Mouse (Mus musculus): ENCODE measurements at regions not wholly inside any gene's neighbourhood (a gene's known extent, or its start where the extent isn't known, plus 50 kb on each side); places are given as distances from the start of the nearest gene placed in this dataset.

DNA sequence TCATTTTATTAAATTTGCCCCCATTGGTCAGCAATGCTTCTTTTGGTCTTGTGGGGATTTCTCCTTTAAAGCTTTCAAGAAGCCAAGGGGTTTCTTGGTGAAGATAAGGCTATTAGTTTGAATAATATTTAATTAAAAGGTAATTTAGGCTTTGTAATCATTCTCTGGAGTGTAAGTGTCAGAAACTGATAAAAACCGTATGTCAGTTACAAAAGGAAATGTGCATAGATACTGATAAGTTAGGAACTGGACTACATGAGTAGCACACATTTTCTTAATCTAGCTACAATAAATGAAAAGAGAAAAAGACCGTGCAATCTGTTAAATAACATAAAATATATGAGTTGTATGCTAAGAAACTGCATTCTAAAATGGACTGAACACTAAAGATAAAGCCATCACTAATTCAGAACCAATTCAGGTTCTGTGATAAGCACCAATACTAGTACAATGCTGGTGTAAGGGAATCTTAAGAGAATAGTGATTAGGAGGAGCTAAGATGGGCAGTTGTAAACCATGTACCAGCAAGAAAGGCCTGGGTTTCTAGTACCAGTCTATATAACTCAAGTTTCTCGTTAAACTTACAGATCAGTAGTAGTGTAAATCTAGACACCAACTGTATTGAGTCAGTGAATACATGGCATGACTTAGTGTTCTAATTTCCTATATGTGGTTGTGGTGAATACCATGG lies 416.5 kb upstream of the Cdh9 start:
- no peaks in the 10 kb centered on the region for H3K27me3 ChIP-seq (ENCODE audit: insufficient read depth, low read length)
- H3K4me3 ChIP-seq (replicated peaks; ENCODE audit: low read length): no peak overlapping the region
- no peaks in the 10 kb centered on the region for H3K36me3 ChIP-seq (ENCODE audit: insufficient read depth, low read length)
- TF ChIP-seq POU5F1 (IDR thresholded peaks at IDR 0.05; ENCODE audit: borderline replicate concordance, low read length): no peak
- no peak for TF ChIP-seq NANOG (IDR thresholded peaks at IDR 0.05; ENCODE audit: borderline replicate concordance, low read length)
- no peak for TF ChIP-seq CTCF (conservative IDR thresholded peaks at IDR 0.05; ENCODE audit: low read length)
- no peaks in the 10 kb centered on the region for H3K4me1 ChIP-seq (replicated peaks; ENCODE audit: low read depth, low read length)
- no peaks in the 10 kb centered on the region for H3K9me3 ChIP-seq (ENCODE audit: low read length)

GRCm38 (mm10) chr15:16312721-16313120 lies 415.8 kb upstream of the Cdh9 start:
- no peak for TF ChIP-seq POU5F1 (IDR thresholded peaks at IDR 0.05; ENCODE audit: borderline replicate concordance, low read length)
- no peak for TF ChIP-seq CTCF (conservative IDR thresholded peaks at IDR 0.05; ENCODE audit: low read length)
- no peak for TF ChIP-seq NANOG (IDR thresholded peaks at IDR 0.05; ENCODE audit: borderline replicate concordance, low read length)
- Histone ChIP-seq H3K36me3 (ENCODE audit: insufficient read depth, low read length) (no peaks in the 10 kb centered on the region), H3K4me1 (replicated peaks; ENCODE audit: low read depth, low read length) (no peaks in the 10 kb centered on the region), H3K9me3 (ENCODE audit: low read length) (no peaks in the 10 kb centered on the region), H3K27me3 (ENCODE audit: insufficient read depth, low read length) (no peaks in the 10 kb centered on the region), H3K4me3 (replicated peaks; ENCODE audit: low read length) (no peak overlapping the region)

DNA sequence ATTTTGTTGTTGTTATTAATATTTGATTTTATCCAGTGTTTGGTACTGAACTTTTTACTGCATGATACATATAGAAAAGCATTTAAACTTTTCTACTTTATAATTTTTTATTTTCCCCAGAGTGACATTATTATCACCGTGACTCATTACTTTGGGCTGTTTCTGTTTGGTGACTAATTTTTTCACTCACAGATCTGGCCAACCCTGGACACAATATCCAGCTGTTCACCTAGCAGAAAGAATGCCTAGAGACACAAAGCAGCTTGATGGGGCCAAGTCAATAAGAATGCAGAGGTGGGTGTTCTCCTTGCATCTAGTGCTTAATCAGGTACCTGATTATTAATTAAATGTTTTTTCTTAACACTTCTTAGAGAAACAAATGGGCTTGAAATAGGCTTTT lies 414.7 kb upstream of the Cdh9 start:
- Histone ChIP-seq H3K36me3 (ENCODE audit: insufficient read depth, low read length) (no peaks in the 10 kb centered on the region), H3K9me3 (ENCODE audit: low read length) (no peaks in the 10 kb centered on the region), H3K4me3 (replicated peaks; ENCODE audit: low read length) (no peak overlapping the region), H3K27me3 (ENCODE audit: insufficient read depth, low read length) (no peaks in the 10 kb centered on the region), H3K4me1 (replicated peaks; ENCODE audit: low read depth, low read length) (no peaks in the 10 kb centered on the region)
- no peak for TF ChIP-seq CTCF (conservative IDR thresholded peaks at IDR 0.05; ENCODE audit: low read length)
- no peak for TF ChIP-seq NANOG (IDR thresholded peaks at IDR 0.05; ENCODE audit: borderline replicate concordance, low read length)
- TF ChIP-seq POU5F1 (IDR thresholded peaks at IDR 0.05; ENCODE audit: borderline replicate concordance, low read length): no peak

DNA sequence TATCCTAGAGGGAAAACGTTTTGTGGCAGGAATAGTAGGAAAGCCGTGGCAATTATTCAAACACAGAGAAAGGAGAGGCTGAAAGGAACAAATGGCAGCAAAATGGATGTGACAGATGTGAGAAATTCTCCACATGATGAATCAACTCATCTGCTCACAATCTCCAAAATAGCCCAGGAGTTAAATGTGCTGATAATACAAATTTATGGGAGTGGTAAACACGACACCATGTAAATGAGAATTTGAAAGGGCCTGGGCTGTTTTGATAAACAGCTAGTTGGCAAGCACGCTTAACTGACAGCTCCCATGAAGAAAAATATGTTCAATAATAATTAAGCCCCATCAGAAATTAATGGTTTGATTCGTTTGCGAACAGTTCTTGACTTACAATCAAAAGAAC lies 413.9 kb upstream of the Cdh9 start:
- Histone ChIP-seq H3K9me3 (ENCODE audit: low read length) (no peaks in the 10 kb centered on the region), H3K27me3 (ENCODE audit: insufficient read depth, low read length) (no peaks in the 10 kb centered on the region), H3K4me3 (replicated peaks; ENCODE audit: low read length) (no peak overlapping the region), H3K4me1 (replicated peaks; ENCODE audit: low read depth, low read length) (no peaks in the 10 kb centered on the region), H3K36me3 (ENCODE audit: insufficient read depth, low read length) (no peaks in the 10 kb centered on the region)
- TF ChIP-seq POU5F1 (IDR thresholded peaks at IDR 0.05; ENCODE audit: borderline replicate concordance, low read length) (no peak), CTCF (conservative IDR thresholded peaks at IDR 0.05; ENCODE audit: low read length) (no peak), NANOG (IDR thresholded peaks at IDR 0.05; ENCODE audit: borderline replicate concordance, low read length) (no peak)

DNA sequence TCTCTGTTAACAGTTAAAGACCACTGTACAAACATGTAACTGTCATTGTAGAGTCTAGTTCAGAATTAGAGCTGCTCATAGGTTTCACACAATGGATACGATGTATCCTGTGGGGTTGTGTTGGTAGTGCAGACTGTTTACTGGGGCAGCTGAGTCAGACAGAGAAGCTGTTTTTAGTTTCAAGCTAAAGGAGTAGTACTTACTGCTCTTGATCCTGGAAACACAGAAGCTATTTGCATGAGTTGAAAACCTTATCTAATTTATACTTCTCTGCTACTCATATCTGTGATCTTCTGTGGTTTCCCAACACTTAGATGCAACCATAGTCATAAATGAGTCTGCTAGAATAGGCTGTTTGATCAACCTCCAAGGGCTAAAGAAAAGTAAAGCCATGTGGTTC lies 413.5 kb upstream of the Cdh9 start:
- Histone ChIP-seq H3K4me3 (replicated peaks; ENCODE audit: low read length) (no peak overlapping the region), H3K27me3 (ENCODE audit: insufficient read depth, low read length) (no peaks in the 10 kb centered on the region), H3K36me3 (ENCODE audit: insufficient read depth, low read length) (no peaks in the 10 kb centered on the region), H3K9me3 (ENCODE audit: low read length) (no peaks in the 10 kb centered on the region), H3K4me1 (replicated peaks; ENCODE audit: low read depth, low read length) (no peaks in the 10 kb centered on the region)
- TF ChIP-seq POU5F1 (IDR thresholded peaks at IDR 0.05; ENCODE audit: borderline replicate concordance, low read length) (no peak), CTCF (conservative IDR thresholded peaks at IDR 0.05; ENCODE audit: low read length) (no peak), NANOG (IDR thresholded peaks at IDR 0.05; ENCODE audit: borderline replicate concordance, low read length) (no peak)

DNA sequence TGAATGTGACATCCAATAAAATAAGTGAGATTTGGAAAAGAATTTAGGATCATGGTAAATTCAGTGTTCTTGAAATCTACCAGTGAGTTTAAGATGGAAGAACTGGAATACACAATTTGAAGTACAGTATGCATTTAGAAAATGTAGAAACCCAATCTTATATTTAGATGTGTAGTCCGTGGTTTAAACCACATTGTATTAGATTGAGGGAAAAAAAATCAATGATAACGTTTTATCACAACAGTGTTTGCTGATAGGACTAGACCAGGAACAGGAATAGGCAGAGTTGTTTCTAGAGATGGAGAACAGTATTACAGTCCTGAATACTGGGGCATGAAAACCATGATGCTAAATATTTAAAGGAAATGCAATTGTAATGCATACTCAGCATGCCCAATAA lies 402.2 kb upstream of the Cdh9 start:
- H3K9me3 ChIP-seq (ENCODE audit: low read length): no peaks in the 10 kb centered on the region

More for the DNA sequence above, 402.2 kb upstream of the Cdh9 start:
- Histone ChIP-seq H3K36me3 (ENCODE audit: insufficient read depth, low read length) (no peaks in the 10 kb centered on the region), H3K4me1 (replicated peaks; ENCODE audit: low read depth, low read length) (no peaks in the 10 kb centered on the region), H3K27me3 (ENCODE audit: insufficient read depth, low read length) (no peaks in the 10 kb centered on the region), H3K4me3 (replicated peaks; ENCODE audit: low read length) (no peak overlapping the region)
- TF ChIP-seq POU5F1 (IDR thresholded peaks at IDR 0.05; ENCODE audit: borderline replicate concordance, low read length) (no peak), NANOG (IDR thresholded peaks at IDR 0.05; ENCODE audit: borderline replicate concordance, low read length) (no peak), CTCF (conservative IDR thresholded peaks at IDR 0.05; ENCODE audit: low read length) (no peak)

Measured in E14TG2a.4 (cell line).